Mouse (Mus musculus): ENCODE results near the gene Kcns3. TPM values are rescaled to one million over a fixed set of nuclear protein-coding genes. Genes with fewer than 3 reads are reported as not detected.
A peak's percentile ranks its signal among the peaks of the same experiment; 100 is the strongest.

Gene Kcns3
- total RNA-seq (2021) = 1 to 10 TPM; 6.9 to 9.3 TPM

- peak; percentile 12 to 13 for DNase-seq (ENCODE audit: low spot score in 2 of 2)
- intact Hi-C loops (cut with DNase I) = no loop called here
Observed at GRCm38 (mm10) chr12:11151015-11151414, at the start of gene Kcns3. Gene Kcns3, minus strand, starts transcription at chr12:11151056.

- intact Hi-C loops (cut with DNase I) = loop anchor here (5.0 kb wide), 2 partner anchors 69 to 949 kb away; partner anchors contain the start of genes Gen1 and Smc6
Observed at GRCm38 (mm10) chr12:11198551-11198950, 47.7 kb upstream of the Kcns3 start.

GRCm38 (mm10) chr12:11198026-11198425 is 47.2 kb upstream of the Kcns3 start:
- intact Hi-C loops (cut with DNase I) = loop anchor here (5.0 kb wide), 2 partner anchors 69 to 949 kb away; partner anchors contain the start of genes Gen1 and Smc6
- DNase-seq (ENCODE audit: low spot score in 2 of 2) = no peak

More at GRCm38 (mm10) chr12:11198551-11198950, 47.7 kb upstream of the Kcns3 start:
- DNase-seq (ENCODE audit: low spot score in 2 of 2) = no peak

GRCm38 (mm10) chr12:11196830-11197229 is 46.0 kb upstream of the Kcns3 start:
- DNase-seq (ENCODE audit: low spot score in 2 of 2) = no peak
- intact Hi-C loops (cut with DNase I) = loop anchor here (5.0 kb wide), 2 partner anchors 70 to 950 kb away; partner anchors contain the start of genes Gen1 and Smc6

- intact Hi-C loops (cut with DNase I) = loop anchor here (5.0 kb wide), 2 partner anchors 71 to 951 kb away; partner anchors contain the start of genes Gen1 and Smc6
- DNase-seq (ENCODE audit: low spot score in 2 of 2) = peak; percentile 65
Observed at GRCm38 (mm10) chr12:11196142-11196597, 45.3 kb upstream of the Kcns3 start.

GRCm38 (mm10) chr12:11195031-11195430 is 44.2 kb upstream of the Kcns3 start:
- DNase-seq (ENCODE audit: low spot score in 2 of 2) = no peak
- intact Hi-C loops (cut with DNase I) = loop anchor here (5.0 kb wide), 2 partner anchors 72 to 952 kb away; partner anchors contain the start of genes Gen1 and Smc6

- intact Hi-C loops (cut with DNase I) = loop anchor here (1.0 to 5.0 kb wide), 2 partner anchors 376 to 580 kb away; no protein-coding TSS in a partner anchor
Observed at GRCm38 (mm10) chr12:11178486-11179154, 27.8 kb upstream of the Kcns3 start.

GRCm38 (mm10) chr12:11177408-11178394 is 26.8 kb upstream of the Kcns3 start:
- intact Hi-C loops (cut with DNase I) = loop anchor here (1.0 to 5.0 kb wide), 2 partner anchors 375 to 579 kb away; no protein-coding TSS in a partner anchor
- no peak for DNase-seq (ENCODE audit: low spot score in 2 of 2)

More at GRCm38 (mm10) chr12:11178486-11179154, 27.8 kb upstream of the Kcns3 start:
- DNase-seq (ENCODE audit: low spot score in 2 of 2) = peak; percentile 76 to 84

GRCm38 (mm10) chr12:11158670-11159069 is 7.8 kb upstream of the Kcns3 start:
- DNase-seq (ENCODE audit: low spot score in 2 of 2) = no peak
- intact Hi-C loops (cut with DNase I) = no loop called here

GRCm38 (mm10) chr12:11155123-11155522 is 4.3 kb upstream of the Kcns3 start:
- intact Hi-C loops (cut with DNase I) = no loop called here

GRCm38 (mm10) chr12:11153587-11153986 is 2.7 kb upstream of the Kcns3 start:
- intact Hi-C loops (cut with DNase I) = no loop called here
- no peak for DNase-seq (ENCODE audit: low spot score in 2 of 2)

More at GRCm38 (mm10) chr12:11155123-11155522, 4.3 kb upstream of the Kcns3 start:
- no peak for DNase-seq (ENCODE audit: low spot score in 2 of 2)

- DNase-seq (ENCODE audit: low spot score in 2 of 2) = peak in 1 of 2 experiments; percentile 42
- intact Hi-C loops (cut with DNase I) = no loop called here
Observed at GRCm38 (mm10) chr12:11150192-11150935, 492 bp downstream of the Kcns3 start.

- DNase-seq (ENCODE audit: low spot score in 2 of 2) = peak; percentile 46 to 61
- intact Hi-C loops (cut with DNase I) = no loop called here
Observed at GRCm38 (mm10) chr12:11149421-11150191, 1.2 kb downstream of the Kcns3 start.

- peak in 1 of 2 experiments; percentile 8 for DNase-seq (ENCODE audit: low spot score in 2 of 2)
- intact Hi-C loops (cut with DNase I) = no loop called here
Observed at GRCm38 (mm10) chr12:11149121-11149420, 1.8 kb downstream of the Kcns3 start.

GRCm38 (mm10) chr12:11144894-11145293 is 6.0 kb downstream of the Kcns3 start:
- intact Hi-C loops (cut with DNase I) = no loop called here
- no peak for DNase-seq (ENCODE audit: low spot score in 2 of 2)

GRCm38 (mm10) chr12:11132418-11132817 is 18.4 kb downstream of the Kcns3 start:
- intact Hi-C loops (cut with DNase I) = no loop called here
- DNase-seq (ENCODE audit: low spot score in 2 of 2) = no peak

GRCm38 (mm10) chr12:11129188-11129587 is 21.7 kb downstream of the Kcns3 start:
- no peak for DNase-seq (ENCODE audit: low spot score in 2 of 2)
- intact Hi-C loops (cut with DNase I) = no loop called here

GRCm38 (mm10) chr12:11126186-11126759 is 24.6 kb downstream of the Kcns3 start:
- DNase-seq (ENCODE audit: low spot score in 2 of 2) = no peak
- intact Hi-C loops (cut with DNase I) = no loop called here
